Mouse (Mus musculus) CD4-positive, CD25-positive, alpha-beta regulatory T cell, adult 2 months (primary cell): ENCODE data around the gene Keap1.
"Not testable (repeated sequence)": the region's sequence is repeated elsewhere in the genome, so short reads cannot be mapped to it uniquely, and the experiment has no call there.

Source experiments
- DNase-seq: peaks from one replicate; pipeline ENCODE4 v3.0.0-alpha.2; 2012; ENCODE audit warnings: low read depth, low spot score

Keap1 gene

DNA sequence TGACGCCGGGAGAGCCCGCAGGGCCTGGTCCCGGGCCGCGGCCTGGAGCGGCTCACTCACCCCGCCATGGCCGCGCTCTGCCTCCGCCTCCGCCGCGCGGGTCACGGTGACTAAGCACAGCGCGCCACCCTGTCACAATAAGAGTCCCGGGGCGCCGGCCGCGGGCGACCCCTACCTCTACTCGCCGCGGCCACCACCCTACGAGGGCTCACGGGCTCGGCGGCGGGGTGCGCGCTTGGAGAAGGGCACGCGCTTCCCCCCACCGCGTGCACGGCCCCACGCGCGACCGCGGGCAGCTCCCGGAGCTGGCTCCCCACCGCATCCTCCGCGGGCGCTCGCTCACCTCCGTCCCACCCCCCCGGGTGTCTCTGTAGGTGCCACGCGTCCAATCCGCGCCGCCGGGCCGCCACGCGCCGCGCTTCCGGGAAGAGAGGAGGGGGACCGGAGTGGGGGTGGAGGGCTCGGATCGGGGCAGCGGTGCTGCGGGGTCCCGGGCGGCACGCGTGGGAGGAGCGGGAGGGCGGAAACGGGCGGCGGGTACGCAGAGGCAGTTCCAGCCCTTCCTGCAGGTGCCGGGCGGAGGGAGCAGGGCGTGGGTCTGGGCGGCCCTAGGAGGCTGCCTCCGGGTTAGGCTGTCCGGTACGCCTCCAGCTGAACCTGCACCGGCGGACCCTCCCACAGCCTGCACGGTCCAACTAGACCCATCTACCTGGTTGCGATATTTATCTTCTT is at the start of gene Keap1:
TSS of gene Keap1 (minus strand) at position 629 of the 732 bp plus-strand sequence.
- DNase-seq: peak; percentile 86

DNA sequence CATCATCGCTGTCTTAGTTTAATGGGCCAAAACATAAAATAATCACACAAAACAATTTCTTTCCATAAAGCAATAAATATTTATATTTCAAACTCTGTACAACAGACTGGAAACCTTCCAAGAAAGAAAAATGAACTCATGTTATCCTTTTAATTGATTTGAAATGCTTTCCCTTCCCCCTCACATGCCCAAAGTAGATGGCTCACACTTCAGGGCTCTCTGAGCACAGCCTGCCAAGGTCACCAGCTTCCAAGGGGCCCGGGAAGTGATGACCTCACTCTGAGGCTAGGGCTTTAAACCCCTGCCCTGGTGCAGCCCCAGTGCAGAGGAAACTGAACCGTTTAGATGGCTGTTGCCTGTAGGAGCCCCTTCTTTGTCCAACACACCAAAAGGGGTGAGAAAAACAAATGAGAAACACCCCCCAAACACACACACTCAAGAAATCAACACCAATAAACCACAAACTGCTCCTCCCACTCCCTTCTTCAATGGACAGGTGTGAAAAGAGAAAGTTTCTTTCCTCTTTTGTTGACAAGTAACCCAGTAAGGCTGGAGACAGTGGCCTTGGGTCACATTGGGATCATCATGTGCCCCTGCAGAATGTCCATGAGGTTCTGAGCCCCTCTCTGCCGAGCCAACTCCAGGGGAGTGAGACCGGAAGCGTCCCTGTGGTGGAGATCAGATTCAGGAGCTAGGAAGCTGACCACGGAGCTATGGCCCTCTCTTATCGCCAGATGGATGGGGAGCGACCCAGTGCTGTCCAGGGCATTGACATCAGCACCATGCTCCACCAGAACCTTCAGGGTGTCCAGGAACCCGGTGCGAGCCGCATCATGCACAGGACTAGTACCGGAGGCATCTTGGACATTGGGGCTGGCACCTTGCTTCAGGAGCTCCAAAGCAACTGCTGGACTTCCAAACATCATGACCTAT is 49.5 kb upstream of the Keap1 start:
- peak; percentile 66 for DNase-seq

DNA sequence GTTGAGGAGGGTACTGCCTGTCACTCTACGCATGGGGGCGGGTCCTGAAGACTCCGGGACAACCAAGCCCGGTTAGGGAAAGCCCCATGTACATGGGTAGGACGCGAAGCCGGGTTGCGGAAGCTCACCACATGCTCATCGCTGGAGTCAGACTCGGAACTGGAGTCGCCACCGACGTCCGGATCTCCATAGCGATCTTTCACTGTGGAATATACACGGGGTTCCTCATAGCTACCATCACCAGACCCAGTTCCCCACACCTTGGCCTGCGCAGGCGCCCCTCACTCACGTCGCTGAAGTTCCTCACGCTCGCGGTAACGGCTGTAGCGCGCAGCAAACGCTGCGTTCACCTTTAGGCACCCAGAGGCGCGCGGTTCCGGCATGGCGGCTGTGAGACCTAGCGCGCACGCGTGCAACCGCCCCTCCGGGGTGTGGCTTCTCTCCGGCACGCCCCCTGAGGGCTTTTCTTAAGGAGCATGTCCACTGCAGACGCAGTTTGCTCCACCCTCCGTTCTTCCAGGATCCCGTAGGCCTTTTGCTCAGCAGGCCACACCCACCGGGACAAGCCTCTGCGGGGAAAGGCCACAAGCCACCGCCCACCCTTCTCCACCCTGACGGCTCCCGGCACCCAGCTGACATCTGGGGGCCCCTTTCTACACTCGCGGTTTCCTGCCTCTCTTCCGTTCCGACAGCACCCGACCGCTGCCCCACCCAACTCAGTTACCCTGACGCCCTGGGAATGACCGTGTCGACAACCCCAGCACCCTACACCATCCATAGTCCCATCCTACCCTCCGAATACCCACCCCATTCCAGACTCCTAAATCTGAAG is 48.6 kb upstream of the Keap1 start, which contains the start of gene Kri1:
TSS of gene Kri1 (minus strand) at position 399 of the 832 bp plus-strand sequence.
- DNase-seq: peak; percentile 96

DNA sequence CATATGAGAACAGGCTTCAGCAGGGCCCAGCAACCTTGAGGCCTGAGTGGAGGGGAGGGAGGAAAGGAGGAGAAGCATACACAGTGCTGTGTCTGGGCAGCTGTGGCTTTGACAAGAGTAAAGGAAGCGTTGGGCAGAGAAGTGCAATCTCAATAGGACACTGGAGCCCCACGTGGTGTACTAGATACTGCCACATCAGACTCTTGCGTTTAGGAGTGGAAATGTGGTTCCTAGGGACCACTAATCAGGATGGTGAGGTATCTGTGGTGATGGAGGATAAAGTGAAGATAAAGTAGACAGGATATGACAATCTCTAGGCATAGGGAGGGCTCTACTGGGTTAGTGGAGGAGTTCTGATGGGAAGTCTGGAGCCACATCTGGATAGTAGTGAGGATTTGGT is 47.6 kb upstream of the Keap1 start:
- DNase-seq: peak; percentile 49

DNA sequence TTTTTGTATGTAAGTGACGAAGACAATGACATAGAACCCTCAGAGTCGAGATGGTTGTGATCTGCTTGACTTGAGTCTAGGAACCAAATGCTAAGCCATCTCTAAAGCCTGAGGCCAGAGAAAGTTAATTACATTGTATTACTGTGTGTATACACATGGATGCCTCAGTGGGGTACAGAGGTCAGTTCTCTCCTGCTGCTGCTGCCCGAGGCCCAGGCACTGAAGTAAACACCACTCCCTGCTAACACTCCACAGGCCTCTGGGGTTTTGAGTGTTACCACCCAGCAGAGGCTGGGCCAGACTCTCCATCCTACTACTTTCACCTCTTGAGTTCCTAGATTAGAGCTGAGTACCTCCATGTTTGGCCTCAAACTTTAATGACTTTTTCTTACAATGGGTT is 44.8 kb upstream of the Keap1 start:
- no peak for DNase-seq

DNA sequence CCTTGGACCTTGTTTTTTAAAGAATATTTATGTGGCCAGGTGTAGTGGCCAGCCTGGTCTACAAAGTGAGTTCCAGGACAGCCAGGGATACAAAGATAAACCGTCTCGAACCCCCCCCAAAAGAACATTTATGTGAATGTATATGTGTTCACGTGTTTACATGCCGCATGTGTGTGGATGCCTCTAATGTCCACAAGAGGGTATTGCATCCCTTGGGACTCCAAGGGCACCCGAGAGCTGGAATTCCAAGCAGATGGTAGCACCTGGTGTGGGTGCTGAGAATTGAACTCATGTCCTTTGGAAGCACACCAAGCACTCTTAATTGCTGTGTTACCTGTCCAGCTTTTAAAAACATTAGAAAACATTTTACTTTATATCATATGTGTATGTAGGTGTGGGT is 44.4 kb upstream of the Keap1 start:
- DNase-seq: no peak

DNA sequence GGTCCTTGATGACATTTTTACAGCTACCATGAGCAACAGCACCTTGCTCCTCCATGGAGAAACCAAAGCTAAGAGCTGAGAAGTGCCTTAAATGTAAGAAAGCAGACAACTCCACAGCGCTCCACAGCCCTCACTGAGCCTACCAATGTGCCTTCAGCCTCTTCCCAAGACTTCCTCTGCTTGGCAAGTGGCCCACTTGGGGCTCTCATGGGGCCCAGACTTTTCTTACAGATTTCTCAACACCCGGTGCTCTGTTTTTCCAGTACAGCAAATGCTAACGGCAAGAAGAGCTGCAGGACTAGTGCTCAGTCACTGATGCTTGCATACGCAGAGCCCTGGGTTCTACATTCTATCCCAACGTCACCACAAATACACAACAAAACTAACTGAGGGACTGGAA is 38.6 kb upstream of the Keap1 start:
- DNase-seq: no peak

DNA sequence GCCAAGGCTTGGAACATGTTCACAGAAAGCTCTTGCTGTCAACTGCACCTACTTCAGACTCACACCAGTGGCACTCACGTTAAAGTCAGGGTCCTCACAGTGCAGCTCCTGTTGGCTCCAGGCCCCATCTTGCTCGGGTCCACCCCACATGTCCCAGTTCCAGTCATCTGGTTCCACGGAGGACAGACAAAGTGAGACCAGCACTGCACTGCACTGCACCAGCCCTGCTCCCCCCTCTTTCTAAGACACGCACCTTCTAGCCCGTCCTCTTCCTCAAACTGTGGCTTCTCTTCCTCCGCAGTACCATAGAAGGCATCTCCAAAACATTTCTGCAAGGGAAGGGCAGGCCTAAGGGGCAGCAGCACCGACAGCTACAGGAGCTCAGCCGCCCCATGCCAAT is 37.1 kb upstream of the Keap1 start:
- no peak for DNase-seq

DNA sequence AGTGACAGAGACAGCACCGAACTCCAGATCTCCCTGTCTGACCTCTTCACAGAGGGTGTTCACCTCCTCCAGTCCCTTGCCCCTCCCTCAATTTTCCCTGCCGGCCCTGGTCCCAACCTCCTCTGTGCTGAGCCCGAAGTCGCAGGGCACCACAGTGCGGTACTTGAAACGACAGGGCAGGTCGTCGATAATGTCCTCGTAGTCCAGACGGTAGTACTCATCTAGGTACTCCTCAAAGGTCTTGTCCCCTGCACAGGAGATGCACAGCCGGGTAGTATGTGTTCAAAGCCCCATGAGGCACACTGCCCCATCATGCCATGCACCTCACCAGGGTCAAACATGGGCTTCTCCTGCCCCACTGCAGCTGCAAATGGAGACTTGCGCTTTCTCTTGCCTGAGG is 36.6 kb upstream of the Keap1 start:
- DNase-seq: no peak

DNA sequence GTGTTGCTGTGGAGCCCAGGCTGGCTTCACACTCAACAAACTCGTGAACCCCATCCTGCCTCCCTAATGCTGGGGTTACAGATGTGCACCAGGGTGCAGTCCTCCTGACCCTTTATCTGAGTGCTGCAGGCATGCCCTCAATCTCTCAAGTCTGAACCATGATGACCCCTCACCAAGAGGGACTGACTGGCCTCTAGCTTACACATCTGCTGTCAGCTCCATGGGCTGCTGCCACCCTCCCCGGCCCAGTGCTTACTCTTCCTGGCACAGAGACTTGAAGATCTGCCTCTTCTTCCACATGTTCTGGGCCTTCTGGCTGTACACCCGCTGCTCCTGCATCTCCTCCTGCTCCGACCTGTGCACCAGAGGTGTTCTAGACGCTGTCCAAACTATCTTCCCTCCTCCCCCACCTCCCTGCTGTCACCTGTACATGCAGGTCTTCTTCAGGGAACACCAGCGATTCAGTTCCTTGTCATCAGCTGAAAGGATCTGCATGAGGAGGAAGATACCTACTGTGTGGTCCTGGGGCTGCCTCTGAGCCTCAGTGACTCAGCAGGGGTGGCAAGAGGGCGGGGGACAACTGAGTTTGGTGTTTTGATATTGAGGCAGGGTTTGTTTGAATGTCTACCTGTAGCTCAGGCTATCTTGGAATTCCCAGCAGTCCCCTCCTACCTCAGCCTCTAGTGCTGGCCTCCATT is 36.0 kb upstream of the Keap1 start:
- no peak for DNase-seq

DNA sequence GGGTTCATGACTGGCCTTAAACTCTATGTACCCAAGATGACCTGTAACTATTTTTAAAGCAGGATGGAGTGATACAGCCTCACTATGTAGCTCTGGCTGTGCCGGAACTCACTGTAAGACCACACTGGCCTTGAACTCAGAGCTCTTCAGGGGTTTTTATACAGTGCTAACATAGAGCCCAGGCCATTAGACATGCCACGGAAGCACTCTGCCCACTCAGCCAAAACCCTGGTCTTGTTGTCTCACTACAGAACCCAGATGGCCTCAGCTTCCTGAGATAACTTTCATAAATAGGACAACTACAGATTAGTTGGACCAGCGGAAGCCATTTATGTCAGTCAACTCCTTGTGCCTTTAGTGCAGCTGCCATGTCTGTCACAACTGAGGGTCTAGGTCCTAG is 35.2 kb upstream of the Keap1 start:
- DNase-seq: no peak

DNA sequence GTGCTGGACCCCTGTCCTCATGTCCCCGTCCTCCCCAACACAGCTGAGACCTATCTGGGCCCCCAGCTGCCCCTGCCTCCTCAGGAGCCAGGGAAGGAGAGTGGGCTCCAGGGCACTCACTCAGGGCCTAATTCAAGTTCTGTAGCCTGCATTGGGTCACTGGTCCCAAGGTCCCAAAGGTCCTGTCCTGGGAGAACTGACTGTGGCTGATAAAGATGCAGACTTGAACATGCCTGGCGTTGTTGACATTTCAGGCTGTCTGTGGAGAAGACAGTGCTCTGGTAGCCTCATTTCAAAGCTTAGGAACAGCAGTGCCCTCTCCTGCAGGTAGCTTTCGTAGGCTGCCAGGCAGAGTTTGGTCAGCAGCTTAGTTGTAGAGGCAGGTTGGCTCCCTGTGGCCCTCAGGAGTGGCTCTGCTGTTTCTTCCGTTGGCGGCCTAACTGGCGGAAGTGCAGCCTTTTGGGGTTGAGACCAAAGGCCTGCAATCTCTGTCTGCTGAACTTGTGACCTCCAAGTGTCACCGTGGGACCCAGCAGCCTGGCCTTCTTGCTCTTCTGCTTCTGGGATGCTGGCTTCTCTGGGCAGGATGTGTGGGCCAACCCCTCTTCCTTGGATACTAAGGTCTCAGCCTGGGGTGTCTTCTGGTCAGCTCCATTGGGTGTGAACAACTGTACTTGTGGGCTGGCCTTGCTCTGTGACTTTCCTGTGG is 34.5 kb upstream of the Keap1 start:
- DNase-seq: no peak

DNA sequence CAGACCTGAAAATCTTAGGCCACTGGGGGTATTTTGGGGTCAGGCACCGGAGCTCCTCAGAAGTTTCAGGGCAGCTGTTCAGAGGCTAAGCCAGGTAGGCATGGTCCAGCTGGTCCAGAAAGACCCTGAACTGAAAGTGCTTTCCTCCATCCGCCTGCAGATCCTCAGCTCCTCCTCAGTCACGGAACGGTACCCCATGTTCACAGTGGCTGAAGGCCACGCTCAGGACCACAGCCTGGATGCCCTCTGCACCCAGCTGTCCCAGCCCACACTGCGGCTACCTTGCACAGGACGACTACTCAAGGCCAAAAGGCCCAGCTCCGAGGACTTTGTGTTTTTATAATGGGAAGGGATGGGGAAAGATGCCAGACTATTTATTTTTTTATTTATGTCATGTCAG is 33.9 kb upstream of the Keap1 start:
- DNase-seq: no peak

DNA sequence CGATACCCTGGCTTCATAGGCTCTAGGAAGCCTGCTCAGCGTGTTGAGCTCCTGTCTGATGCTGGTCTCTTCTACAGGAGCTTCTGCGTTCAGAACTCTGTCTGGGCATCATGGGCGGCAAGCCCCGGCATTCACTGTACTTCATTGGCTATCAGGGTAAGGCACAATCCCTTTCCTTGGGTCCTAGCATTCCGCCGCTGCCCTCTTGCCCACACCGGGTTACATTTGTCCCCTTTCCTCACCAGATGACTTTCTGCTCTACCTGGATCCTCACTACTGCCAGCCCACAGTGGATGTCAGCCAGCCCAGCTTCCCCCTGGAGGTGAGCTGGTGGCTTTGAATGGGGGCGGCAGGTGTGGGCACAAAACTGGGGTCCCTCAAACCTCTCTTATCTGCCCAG is 33.2 kb upstream of the Keap1 start:
- DNase-seq: no peak

DNA sequence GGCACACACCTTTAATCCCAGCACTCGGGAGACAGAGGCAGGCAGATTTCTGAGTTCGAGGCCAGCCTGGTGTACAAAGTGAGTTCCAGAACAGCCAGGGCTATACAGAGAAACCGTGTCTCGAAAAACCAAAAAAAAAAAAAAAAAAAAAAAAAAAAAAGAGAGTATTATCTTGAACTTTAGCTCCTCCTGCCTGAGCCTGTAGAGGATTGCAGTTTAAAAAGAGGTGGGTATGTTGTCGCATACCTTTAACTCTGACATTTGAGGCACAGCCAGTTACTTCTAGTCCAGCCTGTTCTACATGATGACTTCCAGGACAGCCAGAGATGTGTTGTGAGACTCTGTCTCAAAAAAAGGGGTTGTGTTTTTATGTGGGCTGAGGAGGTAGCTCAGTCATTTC is 30.4 kb upstream of the Keap1 start:
- not testable (repeated sequence) for DNase-seq

DNA sequence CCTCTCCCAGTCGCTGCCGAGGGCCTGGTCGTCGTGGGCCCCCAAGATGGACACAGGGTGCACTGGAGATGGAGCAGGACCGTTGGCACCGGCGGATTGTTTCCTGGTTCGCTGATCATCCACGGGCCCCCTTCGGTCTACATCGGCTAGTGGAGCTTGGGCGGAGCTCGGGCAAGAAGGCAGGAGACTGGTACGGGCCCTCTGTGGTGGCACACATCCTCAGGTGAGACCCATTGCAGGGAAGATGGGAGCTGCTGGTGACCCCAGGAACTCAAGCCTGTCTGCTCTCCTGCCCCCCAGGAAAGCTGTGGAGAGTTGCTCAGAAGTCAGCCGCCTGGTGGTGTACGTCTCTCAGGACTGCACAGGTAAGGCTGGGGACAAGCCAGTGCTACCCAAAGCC is 29.1 kb upstream of the Keap1 start:
- DNase-seq: no peak

DNA sequence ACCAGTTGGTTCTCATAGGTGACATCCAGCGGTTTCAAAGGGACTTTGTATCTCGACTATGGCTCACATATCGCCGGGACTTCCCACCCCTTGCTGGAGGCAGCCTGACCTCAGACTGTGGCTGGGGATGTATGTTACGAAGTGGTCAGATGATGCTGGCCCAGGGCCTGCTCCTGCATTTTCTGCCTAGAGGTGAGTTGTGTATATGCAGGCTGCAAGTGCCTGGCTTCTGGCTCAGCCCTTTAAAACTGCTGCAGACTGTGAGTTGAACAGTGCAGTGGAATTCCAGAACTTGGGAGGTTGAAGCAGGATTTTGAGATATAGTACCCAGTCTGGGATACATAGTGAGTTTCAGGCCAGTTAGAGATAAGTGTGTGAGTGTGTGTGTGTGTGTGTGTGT is 27.7 kb upstream of the Keap1 start:
- DNase-seq: no peak

DNA sequence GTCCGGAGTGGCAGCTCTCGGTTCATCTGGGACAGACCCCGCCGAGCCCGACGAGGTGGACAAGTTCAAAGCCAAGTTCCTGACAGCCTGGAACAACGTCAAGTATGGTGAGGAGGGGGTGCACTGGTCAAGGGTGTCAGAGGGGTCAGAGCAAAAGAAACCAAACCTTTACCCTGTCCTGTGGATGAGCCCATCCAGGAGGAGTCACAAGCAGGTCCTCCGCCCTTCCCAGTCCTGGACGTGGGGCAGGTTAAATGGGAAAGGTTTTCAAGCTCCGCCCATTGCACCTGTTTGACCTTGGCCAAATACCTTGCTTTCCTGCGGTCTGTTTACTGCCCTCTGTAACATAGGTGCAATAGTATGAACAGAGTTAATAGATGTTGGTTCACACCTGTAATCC is 26.4 kb upstream of the Keap1 start:
- DNase-seq: no peak

DNA sequence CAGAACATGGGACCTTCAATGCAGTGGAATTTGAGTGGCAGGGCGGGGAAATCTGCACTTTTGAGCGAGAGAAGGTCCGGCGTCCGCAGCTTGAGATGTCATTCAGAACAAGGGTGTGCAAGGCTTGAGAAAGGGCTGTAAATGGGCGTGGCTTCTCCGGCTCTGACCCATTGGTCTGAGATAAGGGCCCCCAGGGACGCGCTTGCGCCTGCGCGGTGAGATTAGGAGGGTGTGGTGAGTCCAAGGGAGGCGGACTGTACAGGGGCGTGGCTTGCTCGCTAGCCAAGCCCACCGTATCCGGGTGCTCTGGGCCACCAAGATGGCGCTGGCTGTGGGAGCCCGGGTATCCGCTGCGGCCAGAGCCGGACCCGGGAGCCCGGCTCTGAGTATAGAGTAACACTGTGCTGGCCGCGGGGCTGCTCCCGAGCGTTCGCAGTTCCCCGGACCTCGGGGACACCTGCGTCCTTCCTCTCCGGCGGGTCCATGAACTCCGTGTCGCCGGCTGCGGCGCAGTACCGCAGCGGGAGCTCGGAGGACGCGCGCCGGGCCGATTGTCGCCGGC is 25.9 kb upstream of the Keap1 start, which contains the start of gene Atg4d:
TSS of gene Atg4d (plus strand) at position 294 of the 562 bp plus-strand sequence.
- peak; percentile 95 for DNase-seq

DNA sequence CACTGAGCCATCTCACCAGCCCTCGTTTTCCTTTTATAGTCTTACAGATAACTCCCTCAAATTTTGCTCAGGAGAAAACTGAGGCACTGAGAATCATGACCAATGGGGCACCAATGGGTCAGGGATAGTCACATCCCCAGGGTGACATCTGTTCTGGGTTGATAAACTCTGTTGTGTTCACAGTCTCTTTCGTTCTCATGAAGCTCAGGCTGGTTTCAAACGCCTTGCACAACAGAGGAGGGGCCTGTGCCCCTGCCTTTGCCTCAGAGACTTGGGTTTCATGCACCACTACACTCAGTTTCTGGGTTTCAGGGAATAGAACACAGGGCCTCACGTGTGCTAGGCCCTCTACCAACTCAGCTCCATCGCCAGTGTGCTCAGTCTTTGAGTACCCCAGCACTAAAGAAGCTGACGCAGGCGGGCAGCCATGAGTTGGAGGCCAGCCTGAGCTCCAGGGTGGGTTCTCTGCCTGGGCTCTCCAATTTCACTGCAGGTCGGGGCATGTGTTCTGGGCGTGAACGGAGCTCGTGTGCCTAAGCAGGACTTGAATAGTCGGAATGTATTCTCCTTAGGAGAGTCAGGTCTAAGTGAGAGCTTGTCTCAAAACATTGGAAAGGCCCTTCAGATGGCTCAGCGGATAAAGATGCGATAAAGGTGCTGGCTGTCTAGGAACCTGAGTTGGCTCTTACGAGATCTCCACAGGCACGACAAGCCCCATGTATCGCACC is 25.3 kb upstream of the Keap1 start:
- DNase-seq: no peak
